Mouse (Mus musculus): ENCODE results near the gene Satb1. TPM values are rescaled to one million over a fixed set of nuclear protein-coding genes. Genes with fewer than 3 reads are reported as not detected.

The Satb1 gene
- polyA plus RNA-seq, 1 experiment from 2014 or later: 20.3 TPM

- no peaks in the 10 kb centered on the region for H3K27me3 ChIP-seq
- no peak overlapping the region for H3K4me3 ChIP-seq
- H3K9ac ChIP-seq: no peak overlapping the region
- 60% methylated on average over 2 of the region's 2 CpGs for WGBS
- H3K4me2 ChIP-seq (replicated peaks): no peak overlapping the region
- ATAC-seq (ENCODE audit: insufficient number of reproducible peaks, insufficient read depth, low FRiP score, low TSS enrichment): no peak
- no peaks in the 10 kb centered on the region for H3K9me3 ChIP-seq
- no peaks in the 10 kb centered on the region for H3K36me3 ChIP-seq
- H3K4me1 ChIP-seq: no peaks in the 10 kb centered on the region
- H3K27ac ChIP-seq: no peak overlapping the region
Measured at GRCm38 (mm10) chr17:51695271-51695670, 137.8 kb downstream of the Satb1 start.

GRCm38 (mm10) chr17:51690526-51690925 lies 142.6 kb downstream of the Satb1 start:
- ATAC-seq (ENCODE audit: insufficient number of reproducible peaks, insufficient read depth, low FRiP score, low TSS enrichment): no peak
- no peaks in the 10 kb centered on the region for H3K27me3 ChIP-seq
- H3K4me2 ChIP-seq (replicated peaks): no peak overlapping the region
- H3K9me3 ChIP-seq: no peaks in the 10 kb centered on the region
- no peaks in the 10 kb centered on the region for H3K4me1 ChIP-seq
- no peak overlapping the region for H3K4me3 ChIP-seq
- H3K27ac ChIP-seq: no peak overlapping the region
- H3K9ac ChIP-seq: no peak overlapping the region
- no peaks in the 10 kb centered on the region for H3K36me3 ChIP-seq
- WGBS: 33% methylated on average over 2 of the region's 2 CpGs

- Histone ChIP-seq H3K9me3 (no peaks in the 10 kb centered on the region), H3K27me3 (no peaks in the 10 kb centered on the region), H3K4me3 (no peak overlapping the region), H3K9ac (no peak overlapping the region), H3K4me2 (replicated peaks) (no peak overlapping the region), H3K27ac (no peak overlapping the region), H3K36me3 (no peaks in the 10 kb centered on the region), H3K4me1 (no peaks in the 10 kb centered on the region)
- no peak for ATAC-seq (ENCODE audit: insufficient number of reproducible peaks, insufficient read depth, low FRiP score, low TSS enrichment)
- 88% methylated on average over 4 of the region's 4 CpGs for WGBS
Measured at GRCm38 (mm10) chr17:51687226-51687625, 145.9 kb downstream of the Satb1 start.

All from embryonic facial prominence, embryonic 12.5 days (tissue).